Mouse (Mus musculus): ENCODE measurements around the gene D630036H23Rik. TPM values are rescaled to one million over a fixed set of nuclear protein-coding genes. Genes with fewer than 3 reads are reported as not detected.

The D630036H23Rik gene
- polyA plus RNA-seq, 1 experiment from 2014 or later: 3.0 TPM

Other genes starting within 250 kb of the D630036H23Rik start
- 64.4 and 64.7 TPM in 2 replicates for gene Ankmy2, start 225.1 kb downstream of the D630036H23Rik start, polyA plus RNA-seq (2015; fragmentation: Nextera tagmentation; extraction: Ambion mirVana)
- gene Bzw2, start 224.1 kb downstream of the D630036H23Rik start, polyA plus RNA-seq (2015; fragmentation: Nextera tagmentation; extraction: Ambion mirVana): 542 and 586 TPM in 2 replicates
- gene Lrrc72, start 128.8 kb downstream of the D630036H23Rik start, polyA plus RNA-seq (2015; fragmentation: Nextera tagmentation; extraction: Ambion mirVana): not detected in 2 replicates
- gene Sostdc1, start 68.0 kb downstream of the D630036H23Rik start, polyA plus RNA-seq (2015; fragmentation: Nextera tagmentation; extraction: Ambion mirVana): 8.0 and 9.6 TPM in 2 replicates
- 7.0 and 7.5 TPM in 2 replicates for gene Ispd, start 731 bp downstream of the D630036H23Rik start, polyA plus RNA-seq (2015; fragmentation: Nextera tagmentation; extraction: Ambion mirVana)

Measured in forebrain, embryonic 16.5 days (tissue).